Mouse (Mus musculus) midbrain, postnatal 0 days (tissue): ENCODE data around the gene Lrch1. TPM values are rescaled to one million over a fixed set of nuclear protein-coding genes. Genes with fewer than 3 reads are reported as not detected.

Experiments
- ATAC-seq: fragments of 200-750 bp; cut with Nextera tagmentation; 2 replicates; pipeline ENCODE4 v1.8.0; 2017; ENCODE audit warnings: moderate number of reproducible peaks, mild to moderate bottlenecking, moderate TSS enrichment, moderate library complexity; ENCODE audit not compliant: low FRiP score
- DNase-seq: peaks from one replicate; pipeline ENCODE4 v3.0.0-alpha.2; 2015; ENCODE audit warnings: low spot score
- H3K27ac ChIP-seq: fragments of 300-500 bp; sonication (generic); 2 replicates; pipeline ENCODE4 v1.5.1; 2014; ENCODE audit warnings: low read depth, mild to moderate bottlenecking, low read length, mixed read lengths
- H3K27me3 ChIP-seq: fragments of 300-500 bp; sonication (generic); 2 replicates; pipeline ENCODE4 v1.6.1; 2014; ENCODE audit warnings: low read length, control low read depth, mixed read lengths; ENCODE audit not compliant: insufficient read depth
- H3K36me3 ChIP-seq: fragments of 300-500 bp; sonication (generic); 2 replicates; pipeline ENCODE4 v1.6.1; 2014; ENCODE audit warnings: low read length, control low read depth, mixed read lengths; ENCODE audit not compliant: insufficient read depth
- H3K4me1 ChIP-seq: fragments of 300-500 bp; sonication (generic); 2 replicates; pipeline ENCODE4 v1.6.1; 2014; ENCODE audit warnings: mild to moderate bottlenecking, control low read depth, antibody characterized with exemption, low read length, mixed read lengths; ENCODE audit not compliant: insufficient read depth
- H3K4me2 ChIP-seq: fragments of 300-500 bp; sonication (generic); 2 replicates; pipeline ENCODE4 v1.6.1; 2014; ENCODE audit warnings: low read depth, mild to moderate bottlenecking, low read length, mixed read lengths; ENCODE audit not compliant: poor library complexity, severe bottlenecking
- H3K4me3 ChIP-seq: fragments of 300-500 bp; sonication (generic); 2 replicates; pipeline ENCODE4 v1.5.1; 2014; ENCODE audit warnings: low read depth, mild to moderate bottlenecking, low read length, moderate library complexity
- H3K9ac ChIP-seq: fragments of 300-500 bp; sonication (generic); replicated peaks from 2 replicates; pipeline ENCODE4 v1.6.1; 2014; ENCODE audit warnings: mild to moderate bottlenecking, low read length, moderate library complexity, mixed read lengths; ENCODE audit not compliant: poor library complexity, severe bottlenecking
- H3K9me3 ChIP-seq: fragments of 300-500 bp; sonication (generic); 2 replicates; pipeline ENCODE4 v1.6.1; 2016; ENCODE audit warnings: low read length, control low read depth
- CTCF ChIP-seq: IDR thresholded peaks from 2 replicates; pipeline ENCODE4 v1.5.1; 2016; ENCODE audit warnings: antibody characterized with exemption, mild to moderate bottlenecking
- WGBS: fragments of 180-500 bp; shearing (Covaris S2); extraction: QIAGEN DNeasy Blood & Tissue Kit; methylation state at CpG from one replicate; pipeline ENCODE4 v1.1.7; 2014; 5-methylcytosine and 5-hydroxymethylcytosine counted together
- polyA plus RNA-seq: library from polyadenylated mRNA; unstranded; fragments of >200 nt; fragmentation: Nextera tagmentation; extraction: Ambion mirVana; gene quantifications from 2 replicates; pipeline ENCODE4 v1.2.1, GENCODE M21; 2015
- total RNA-seq: library from RNA; depleted of rRNA; stranded (reverse); fragments of >200 nt; gene quantifications from 2 replicates; pipeline ENCODE4 v1.2.3, GENCODE M21; 2014

Lrch1 gene
- total and polyA plus RNA-seq, 2 experiments from 2014 or later: 15.7 to 21.7 TPM

DNA sequence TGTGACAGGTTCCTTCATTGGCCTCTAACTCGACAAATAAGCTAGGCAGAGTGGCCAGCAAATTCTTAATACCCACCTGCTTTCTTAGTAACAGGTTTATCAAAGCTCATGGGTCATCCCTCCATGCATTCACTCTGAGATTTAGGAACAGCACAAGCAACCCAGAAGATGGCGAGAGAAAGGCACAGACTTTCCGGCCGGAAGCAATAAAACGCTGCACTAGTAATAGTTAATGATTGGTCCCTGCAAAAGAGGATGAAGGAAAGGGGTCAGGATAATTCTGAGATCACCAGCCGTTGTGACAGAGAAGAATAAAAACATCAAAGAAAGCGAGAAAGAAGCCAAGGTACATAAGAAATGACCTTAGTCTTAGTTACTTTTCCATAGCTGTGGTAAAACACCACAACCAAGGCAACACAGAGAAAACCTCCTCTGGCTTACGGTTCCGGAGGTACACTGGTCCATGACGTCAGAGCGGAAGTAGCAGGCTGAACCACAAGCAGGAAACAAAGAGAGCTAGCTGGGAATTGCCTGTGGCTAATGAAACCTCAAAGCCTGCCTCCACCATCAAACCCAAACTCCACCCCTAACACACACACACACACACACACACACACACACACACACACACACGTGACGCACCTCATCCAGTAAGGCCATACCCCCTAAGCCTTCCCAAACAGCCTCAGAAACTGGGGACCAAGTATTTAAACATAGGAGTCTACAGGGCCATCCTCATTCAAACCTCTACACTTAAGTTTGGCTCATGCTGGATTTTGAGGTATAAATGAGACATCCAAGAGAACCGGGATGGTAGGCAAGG is 100.2 kb downstream of the Lrch1 start:
- H3K36me3 ChIP-seq: no peaks in the 10 kb centered on the region
- no peak overlapping the region for H3K9ac ChIP-seq
- H3K9me3 ChIP-seq: no peaks in the 10 kb centered on the region
- H3K27me3 ChIP-seq: no peaks in the 10 kb centered on the region
- no peak overlapping the region for H3K4me3 ChIP-seq
- DNase-seq (no peak), ATAC-seq (no peak)
- WGBS: 72% methylated on average over 14 of the region's 14 CpGs
- TF ChIP-seq CTCF: no peak
- peaks cover 7% of the 10 kb centered on the region; the same call in 1 of the 2 replicates for H3K4me1 ChIP-seq
- no peak overlapping the region for H3K4me2 ChIP-seq
- no peak overlapping the region for H3K27ac ChIP-seq

- WGBS: 44% methylated on average over 5 of the region's 5 CpGs
- Histone ChIP-seq H3K9ac (no peak overlapping the region), H3K27ac (0 out of 2 replicates have a peak overlapping the region, but pooled peaks have one; percentile 38), H3K9me3 (no peaks in the 10 kb centered on the region), H3K27me3 (no peaks in the 10 kb centered on the region), H3K36me3 (no peaks in the 10 kb centered on the region), H3K4me3 (no peak overlapping the region), H3K4me2 (no peak overlapping the region), H3K4me1 (peaks cover 2% of the 10 kb centered on the region; the same call in 1 of the 2 replicates)
- no peak for TF ChIP-seq CTCF
- ATAC-seq (no peak), DNase-seq (no peak)
Measured at GRCm38 (mm10) chr14:74846668-74847067, 101.0 kb downstream of the Lrch1 start.

- no peaks in the 10 kb centered on the region for H3K9me3 ChIP-seq
- 32% methylated on average over 2 of the region's 2 CpGs for whole genome bisulfite sequencing
- H3K4me3 ChIP-seq: no peak overlapping the region
- no peak overlapping the region for H3K4me2 ChIP-seq
- H3K27ac ChIP-seq: 0 out of 2 replicates have a peak overlapping the region, but pooled peaks have one; percentile 7
- no peaks in the 10 kb centered on the region for H3K27me3 ChIP-seq
- H3K4me1 ChIP-seq: peaks cover 2% of the 10 kb centered on the region; the same call in 1 of the 2 replicates
- H3K36me3 ChIP-seq: no peaks in the 10 kb centered on the region
- TF ChIP-seq CTCF: no peak
- DNase-seq (no peak), ATAC-seq (no peak)
- H3K9ac ChIP-seq: no peak overlapping the region
Measured at GRCm38 (mm10) chr14:74845661-74846274, 101.9 kb downstream of the Lrch1 start.

DNA sequence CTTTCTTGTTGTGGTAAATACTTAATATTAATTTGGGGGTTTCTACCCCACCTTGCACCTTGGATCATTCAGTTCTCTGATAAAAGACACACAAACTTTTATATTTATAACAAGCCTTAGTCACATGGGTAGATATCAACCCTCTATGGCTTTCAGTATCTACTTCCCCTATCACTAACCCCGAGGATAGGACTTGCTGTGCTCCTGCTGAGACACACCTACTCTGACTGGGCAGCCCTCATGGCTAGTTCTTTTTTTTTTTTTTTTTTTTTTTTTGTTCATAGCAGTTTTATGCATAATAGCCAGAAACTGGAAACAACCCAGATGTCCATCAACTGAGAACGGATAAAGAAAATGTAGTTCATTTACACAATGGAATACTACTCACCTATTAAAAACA is 106.0 kb downstream of the Lrch1 start:
- H3K9ac ChIP-seq: no peak overlapping the region
- no peak for ATAC-seq
- TF ChIP-seq CTCF: no peak

DNA sequence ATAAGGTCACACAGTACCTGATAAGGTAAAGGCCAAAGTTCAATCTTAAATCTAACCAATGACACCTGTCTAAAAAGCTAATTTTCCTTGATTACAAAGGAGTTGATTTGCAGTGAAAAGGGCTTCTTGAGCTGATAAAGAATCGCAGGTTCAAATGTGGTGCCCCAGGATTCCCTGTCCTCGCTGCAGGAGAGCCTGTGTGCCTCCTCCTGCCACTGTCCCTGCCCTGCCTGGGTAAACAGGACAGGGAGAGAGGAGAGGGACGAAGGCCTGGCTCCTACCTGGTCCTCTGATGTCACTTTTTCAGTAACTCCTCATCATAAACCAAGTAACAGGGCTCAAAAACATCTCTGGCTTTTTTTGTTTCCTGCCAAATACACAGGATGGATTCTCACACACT is 106.4 kb downstream of the Lrch1 start:
- no peaks in the 10 kb centered on the region for H3K36me3 ChIP-seq
- no peaks in the 10 kb centered on the region for H3K4me1 ChIP-seq
- ATAC-seq (no peak), DNase-seq (no peak)
- TF ChIP-seq CTCF: no peak
- H3K9ac ChIP-seq: no peak overlapping the region
- no peak overlapping the region for H3K4me2 ChIP-seq
- WGBS: 87% methylated on average over 3 of the region's 3 CpGs
- no peak overlapping the region for H3K4me3 ChIP-seq
- no peaks in the 10 kb centered on the region for H3K27me3 ChIP-seq
- no peak overlapping the region for H3K27ac ChIP-seq
- H3K9me3 ChIP-seq: no peaks in the 10 kb centered on the region

More for the DNA sequence above, 106.0 kb downstream of the Lrch1 start:
- Histone ChIP-seq H3K27me3 (no peaks in the 10 kb centered on the region), H3K4me2 (no peak overlapping the region), H3K4me3 (no peak overlapping the region), H3K36me3 (no peaks in the 10 kb centered on the region), H3K4me1 (peaks cover 2% of the 10 kb centered on the region; the same call in 1 of the 2 replicates), H3K9me3 (no peaks in the 10 kb centered on the region), H3K27ac (no peak overlapping the region)
- WGBS: 73% methylated on average over 2 of the region's 2 CpGs
- no peak for DNase-seq

DNA sequence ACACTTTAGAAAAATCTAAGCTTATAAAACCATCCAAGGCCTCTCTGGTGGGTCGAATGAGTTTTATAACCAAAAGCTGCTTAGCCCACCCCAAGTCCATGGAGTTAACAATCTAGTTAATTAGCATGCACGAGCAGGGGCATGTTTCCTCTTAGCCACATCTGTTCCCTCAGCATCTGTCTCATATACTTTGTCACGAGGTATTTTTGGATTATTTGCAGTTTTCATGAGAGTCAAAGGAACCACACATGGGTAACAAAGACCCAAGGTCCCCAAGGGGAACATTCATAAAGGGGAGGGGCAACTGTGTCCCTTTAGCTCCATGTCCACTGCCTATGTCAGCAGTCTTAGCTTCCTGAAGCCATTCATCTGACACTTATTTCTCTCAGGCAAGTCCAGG is 106.9 kb downstream of the Lrch1 start:
- 43% methylated on average over 3 of the region's 3 CpGs for WGBS
- TF ChIP-seq CTCF: no peak
- DNase-seq: no peak
- no peak overlapping the region for H3K4me3 ChIP-seq
- ATAC-seq: no peak
- H3K4me1 ChIP-seq: no peaks in the 10 kb centered on the region
- no peak overlapping the region for H3K9ac ChIP-seq
- no peak overlapping the region for H3K27ac ChIP-seq
- no peaks in the 10 kb centered on the region for H3K27me3 ChIP-seq
- H3K4me2 ChIP-seq: no peak overlapping the region
- no peaks in the 10 kb centered on the region for H3K9me3 ChIP-seq
- H3K36me3 ChIP-seq: no peaks in the 10 kb centered on the region
